In the genomic region with DNA sequence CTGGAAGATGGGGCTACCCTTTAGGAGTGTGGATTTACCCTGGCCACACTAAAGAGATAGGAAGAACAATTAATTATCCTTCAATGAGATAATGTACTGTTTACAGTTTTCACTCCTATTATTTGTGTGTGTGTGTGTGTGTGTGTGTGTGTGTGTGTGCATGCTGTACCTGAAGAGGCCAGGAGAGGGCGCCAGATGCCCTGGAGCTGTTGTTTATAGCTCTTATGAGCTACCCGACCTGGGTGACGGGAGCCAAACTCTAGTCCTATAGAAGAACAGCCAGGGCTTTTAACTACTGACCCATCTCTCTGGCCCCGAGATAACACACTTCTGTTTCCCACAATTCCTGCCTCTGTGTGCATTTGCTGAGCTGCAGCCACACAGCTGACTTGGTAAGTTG, we compare ENCODE assay signal across 13 mouse cellular contexts. TPM values are rescaled to one million over a fixed set of nuclear protein-coding genes. Genes with fewer than 3 reads are reported as not detected.
DNase-seq lines count a peak whose midpoint lies in the region; ATAC-seq and TF ChIP-seq lines count a peak whose summit lies in the region.
"Had no signal": no experiment of that assay in that cellular context is flagged by ENCODE, and none has a peak within 500 bp of the region (broad histone marks: within the 10 kb centered on the region; RNA-seq: fewer than 3 reads in every experiment).

No protein-coding gene starts in this region.

- TF ChIP-seq CTCF in ES-Bruce4 (IDR thresholded peaks at IDR 0.05; ENCODE audit: low read depth, low read length): peak; percentile 32
- no peak for TF ChIP-seq CTCF in olfactory bulb, adult 2 months (IDR thresholded peaks at IDR 0.05; ENCODE audit: insufficient read depth, low read depth, low read length)

- 77% methylated on average over 4 of the region's 4 CpGs for WGBS in heart, embryonic 16.5 days
- WGBS in lung, embryonic 16.5 days: 81% methylated on average over 4 of the region's 4 CpGs
- 86% methylated on average over 4 of the region's 4 CpGs for WGBS in olfactory bulb, adult 2 months

- H3K27ac ChIP-seq in heart, embryonic 16.5 days (ENCODE audit: low read length): peak overlapping the region; percentile 42; the same call in 1 of the 2 replicates
- peak overlapping the region; percentile 60; the same call in 1 of the 2 replicates for H3K27ac ChIP-seq in lung, embryonic 16.5 days (ENCODE audit: low read length)
- no peak overlapping the region for H3K27ac ChIP-seq in ES-Bruce4 (ENCODE audit: insufficient read depth, low read length)
- peak overlapping the region; percentile 52; the same call in 1 of the 2 replicates for H3K27ac ChIP-seq in olfactory bulb, adult 2 months (ENCODE audit: insufficient read depth, low read depth, low read length)
- H3K27ac ChIP-seq: heart, embryonic 15.5 days; liver, embryonic 15.5 days; neural tube, embryonic 15.5 days had no signal

- intact Hi-C loops in left cerebral cortex, postnatal 14 days (cut with DNase I): no loop called here

- no peak for DNase-seq in heart, adult 9 months (ENCODE audit: low spot score in 2 of 2)
- DNase-seq in lung, postnatal 14 days: no peak
- DNase-seq in left cerebral cortex, postnatal 14 days (ENCODE audit: low spot score in 2 of 2): no peak
- DNase-seq: embryo, embryonic 11 days; left cerebral cortex, postnatal 4 days had no signal

- H3K9ac ChIP-seq in heart, embryonic 16.5 days (ENCODE audit: low read length): no peak overlapping the region
- H3K9ac ChIP-seq in lung, embryonic 16.5 days (ENCODE audit: low read length): no peak overlapping the region
- no peak overlapping the region for H3K9ac ChIP-seq in ES-Bruce4 (ENCODE audit: low read depth, poor library complexity, severe bottlenecking)
- H3K9ac ChIP-seq: heart, embryonic 15.5 days; liver, embryonic 15.5 days; neural tube, embryonic 15.5 days had no signal

- TF ChIP-seq POLR2A in ES-Bruce4 (IDR thresholded peaks at IDR 0.05; ENCODE audit: insufficient read depth, low read length): no peak
- TF ChIP-seq POLR2A in olfactory bulb, adult 2 months (IDR thresholded peaks at IDR 0.05; ENCODE audit: insufficient read depth, low read depth, low read length): no peak

- 0 out of 2 replicates have a peak, but pooled peaks cover 3% of the 10 kb centered on the region for H3K9me3 ChIP-seq in heart, embryonic 16.5 days (replicated peaks; ENCODE audit: control insufficient read depth, low read length)
- H3K9me3 ChIP-seq in lung, embryonic 16.5 days (ENCODE audit: control insufficient read depth, low read length): no peaks in the 10 kb centered on the region
- H3K9me3 ChIP-seq in ES-Bruce4 (replicated peaks; ENCODE audit: control insufficient read depth, insufficient read depth, low read length, poor library complexity, severe bottlenecking): no peaks in the 10 kb centered on the region
- H3K9me3 ChIP-seq: heart, embryonic 15.5 days; liver, embryonic 15.5 days; neural tube, embryonic 15.5 days had no signal

- H3K36me3 ChIP-seq in heart, embryonic 16.5 days (ENCODE audit: control insufficient read depth, insufficient read depth): no peaks in the 10 kb centered on the region
- H3K36me3 ChIP-seq in lung, embryonic 16.5 days (ENCODE audit: control insufficient read depth, insufficient read depth, low read length): no peaks in the 10 kb centered on the region
- no peaks in the 10 kb centered on the region for H3K36me3 ChIP-seq in ES-Bruce4 (ENCODE audit: control insufficient read depth, insufficient read depth, low read length, poor library complexity, severe bottlenecking)
- H3K36me3 ChIP-seq: heart, embryonic 15.5 days; liver, embryonic 15.5 days; neural tube, embryonic 15.5 days had no signal

- no peak for ATAC-seq in heart, embryonic 16.5 days (replicated peaks; ENCODE audit: extremely low read depth, insufficient read depth, low FRiP score)
- no peak for ATAC-seq in lung, embryonic 16.5 days (ENCODE audit: low read depth)
- ATAC-seq: hindbrain, embryonic 16.5 days had no signal

- no peaks in the 10 kb centered on the region for H3K27me3 ChIP-seq in heart, embryonic 16.5 days (ENCODE audit: control insufficient read depth, insufficient read depth, low read length)
- H3K27me3 ChIP-seq in lung, embryonic 16.5 days (ENCODE audit: control insufficient read depth, insufficient read depth, low read depth, low read length): no peaks in the 10 kb centered on the region
- no peaks in the 10 kb centered on the region for H3K27me3 ChIP-seq in ES-Bruce4 (ENCODE audit: control insufficient read depth, insufficient read depth, low read length, poor library complexity, severe bottlenecking)
- H3K27me3 ChIP-seq: heart, embryonic 15.5 days; liver, embryonic 15.5 days; neural tube, embryonic 15.5 days had no signal

- no peak for TF ChIP-seq EP300 in ES-Bruce4 (IDR thresholded peaks at IDR 0.05; ENCODE audit: insufficient read depth, low read depth, low read length)

- no peak overlapping the region for H3K4me2 ChIP-seq in heart, embryonic 16.5 days (ENCODE audit: low read depth, low read length)
- H3K4me2 ChIP-seq in lung, embryonic 16.5 days (ENCODE audit: low read depth, low read length): no peak overlapping the region
- H3K4me2 ChIP-seq: heart, embryonic 15.5 days; liver, embryonic 15.5 days; neural tube, embryonic 15.5 days had no signal

- no peak overlapping the region for H3K4me3 ChIP-seq in heart, embryonic 16.5 days (ENCODE audit: low read length)
- H3K4me3 ChIP-seq in lung, embryonic 16.5 days (ENCODE audit: low read length): no peak overlapping the region
- H3K4me3 ChIP-seq in ES-Bruce4 (ENCODE audit: low read depth, low read length): no peak overlapping the region
- no peak overlapping the region for H3K4me3 ChIP-seq in olfactory bulb, adult 2 months (ENCODE audit: insufficient read depth, low read depth, low read length)
- H3K4me3 ChIP-seq: heart, embryonic 15.5 days; liver, embryonic 15.5 days; neural tube, embryonic 15.5 days had no signal

- peaks cover 2% of the 10 kb centered on the region; the same call in 1 of the 2 replicates for H3K4me1 ChIP-seq in heart, embryonic 16.5 days (ENCODE audit: control insufficient read depth, insufficient read depth, low read length)
- H3K4me1 ChIP-seq in lung, embryonic 16.5 days (replicated peaks; ENCODE audit: control insufficient read depth, insufficient read depth, low read length): peaks cover 7% of the 10 kb centered on the region; the same call in 1 of the 2 replicates
- peaks cover 4% of the 10 kb centered on the region for H3K4me1 ChIP-seq in ES-Bruce4 (ENCODE audit: control insufficient read depth, insufficient read depth, low read length)
- H3K4me1 ChIP-seq in olfactory bulb, adult 2 months (ENCODE audit: control insufficient read depth, insufficient read depth, low read length): peaks cover 32% of the 10 kb centered on the region
- H3K4me1 ChIP-seq: heart, embryonic 15.5 days; liver, embryonic 15.5 days had no signal

RNA-seq across cellular contexts. Expression of a gene that starts 25.4 kb away (rescaled TPM):
- polyA plus RNA-seq in heart, embryonic 16.5 days (2015; fragmentation: Nextera tagmentation; extraction: Ambion mirVana): 541 and 624 TPM in 2 replicates
- polyA plus RNA-seq in lung, embryonic 16.5 days (2015; fragmentation: Nextera tagmentation; extraction: Ambion mirVana): 255 and 264 TPM in 2 replicates
- 478 and 491 TPM in 2 replicates for polyA plus RNA-seq in ES-Bruce4 (2011; ENCODE audit: insufficient read depth, insufficient read length, low read depth, missing spikeins)
- 374 TPM in 1 of 2 replicates, not detected in the other for polyA plus RNA-seq in olfactory bulb, adult 2 months (2012; ENCODE audit: insufficient read depth, insufficient read length, low replicate concordance, missing spikeins)
- total RNA-seq in left cerebral cortex, postnatal 14 days (2021): 100 to 1,000 TPM; 606 to 617 TPM

RNA-seq across cellular contexts. Expression of a gene that starts 52.4 kb away (rescaled TPM):
- 29.0 and 65.0 TPM in 2 replicates for polyA plus RNA-seq in heart, embryonic 16.5 days (2015; fragmentation: Nextera tagmentation; extraction: Ambion mirVana)
- polyA plus RNA-seq in lung, embryonic 16.5 days (2015; fragmentation: Nextera tagmentation; extraction: Ambion mirVana): 16.4 and 19.9 TPM in 2 replicates
- 68.6 and 79.1 TPM in 2 replicates for polyA plus RNA-seq in ES-Bruce4 (2011; ENCODE audit: insufficient read depth, insufficient read length, low read depth, missing spikeins)
- 377 and 809 TPM in 2 replicates for polyA plus RNA-seq in olfactory bulb, adult 2 months (2012; ENCODE audit: insufficient read depth, insufficient read length, low replicate concordance, missing spikeins)
- 1 to 10 TPM; 5.3 to 7.1 TPM for total RNA-seq in left cerebral cortex, postnatal 14 days (2021)
